Mouse (Mus musculus) ES-E14 (cell line): ENCODE measurements at regions not wholly inside any gene's neighbourhood (a gene's known extent, or its start where the extent isn't known, plus 50 kb on each side); places are given as distances from the start of the nearest gene placed in this dataset.
"Not testable (repeated sequence)": the region's sequence is repeated elsewhere in the genome, so short reads cannot be mapped to it uniquely, and the experiment has no call there.

Experiments
- HCFC1 ChIP-seq: IDR thresholded peaks from 2 replicates; pipeline ENCODE4 v1.6.1; 2012; ENCODE audit warnings: low read length, inconsistent platforms, borderline replicate concordance; ENCODE audit not compliant: insufficient read depth
- MAFK ChIP-seq: IDR thresholded peaks from 2 replicates; pipeline ENCODE4 v1.6.1; 2014; ENCODE audit warnings: mild to moderate bottlenecking, low read depth, low read length, inconsistent platforms; ENCODE audit not compliant: insufficient read depth
- ZC3H11A ChIP-seq: IDR thresholded peaks from 2 replicates; pipeline ENCODE4 v1.6.1; 2012; ENCODE audit warnings: low read depth, mild to moderate bottlenecking, inconsistent platforms, low read length, borderline replicate concordance
- ZNF384 ChIP-seq: IDR thresholded peaks from 2 replicates; pipeline ENCODE4 v1.6.1; 2012; ENCODE audit warnings: low read depth, low read length, inconsistent platforms

- not testable (repeated sequence) for TF ChIP-seq ZC3H11A, HCFC1, ZNF384
- TF ChIP-seq MAFK = peak; percentile 59; the same call in 1 of the 2 replicates
Observed at GRCm38 (mm10) chr4:3252606-3253281, 67.6 kb upstream of the Vmn1r3 start.
